Mouse (Mus musculus): ENCODE data around the gene Hmga2.

The Hmga2 gene

DNA sequence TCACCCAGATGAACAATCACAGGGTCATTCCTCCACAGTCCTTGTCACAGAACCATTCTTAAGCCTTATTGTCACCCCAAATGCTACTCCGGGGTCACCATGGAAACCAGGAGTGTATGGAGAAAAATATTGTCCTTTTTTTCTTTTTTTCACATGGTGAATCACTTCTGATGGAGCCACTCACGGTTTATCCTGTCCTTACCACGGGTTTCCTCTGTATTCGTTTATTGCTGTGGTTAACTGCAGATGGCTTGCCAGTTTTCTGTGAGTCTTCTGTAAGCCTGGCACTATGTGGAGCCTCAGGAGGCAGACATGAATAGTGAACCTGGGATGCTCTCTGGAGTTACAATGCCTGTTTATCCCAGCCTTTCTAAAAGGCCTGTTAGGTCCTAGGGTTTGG lies 53.4 kb downstream of the Hmga2 start:
- DNase-seq: no peak

DNA sequence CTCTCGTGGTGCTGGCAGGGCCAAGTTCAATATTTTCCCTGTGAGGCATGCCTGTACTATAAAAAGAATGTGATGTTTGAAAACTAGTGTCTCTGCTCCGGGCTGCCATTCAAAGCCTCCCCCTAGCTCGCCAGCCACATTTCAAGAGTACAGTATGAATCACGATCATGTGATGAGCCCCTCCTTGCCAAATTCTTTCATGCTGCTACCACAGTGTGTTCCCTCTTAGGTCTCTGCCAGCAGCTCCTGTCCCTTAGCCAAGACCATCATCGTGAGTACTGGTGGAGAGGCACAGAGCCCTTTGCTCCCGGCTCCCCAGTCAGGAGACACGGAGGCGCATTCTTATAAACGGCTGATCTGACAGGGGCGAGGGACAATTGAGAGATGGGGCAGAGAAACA lies 54.2 kb downstream of the Hmga2 start:
- DNase-seq: peak; percentile 85

GRCm38 (mm10) chr10:120420971-120421629 lies 55.2 kb downstream of the Hmga2 start:
- DNase-seq: no peak

- no peak for DNase-seq
Observed at GRCm38 (mm10) chr10:120418738-120419523, 57.3 kb downstream of the Hmga2 start.

DNA sequence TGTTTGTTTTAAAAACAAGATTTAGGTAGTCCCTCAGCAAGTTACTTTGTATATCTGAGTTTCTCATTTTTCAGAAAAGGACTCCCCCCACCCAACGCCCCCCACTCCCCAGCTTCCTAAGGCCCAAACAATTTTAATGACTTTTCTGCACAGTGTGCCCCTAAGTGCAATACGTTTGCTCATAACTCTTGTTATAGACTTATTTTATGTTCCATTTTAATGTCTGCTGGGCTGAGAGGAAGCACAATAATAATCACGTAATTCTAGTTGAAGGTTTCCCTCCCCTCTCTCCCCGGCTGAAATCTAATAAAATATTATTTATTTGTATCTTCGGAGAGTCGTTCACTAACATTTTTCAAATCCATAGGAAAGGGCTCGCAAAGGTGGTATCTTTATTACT lies 58.1 kb downstream of the Hmga2 start:
- no peak for DNase-seq

- no peak for DNase-seq
Observed at GRCm38 (mm10) chr10:120417488-120418118, 58.7 kb downstream of the Hmga2 start.

GRCm38 (mm10) chr10:120417116-120417487 lies 59.2 kb downstream of the Hmga2 start:
- DNase-seq: no peak

DNA sequence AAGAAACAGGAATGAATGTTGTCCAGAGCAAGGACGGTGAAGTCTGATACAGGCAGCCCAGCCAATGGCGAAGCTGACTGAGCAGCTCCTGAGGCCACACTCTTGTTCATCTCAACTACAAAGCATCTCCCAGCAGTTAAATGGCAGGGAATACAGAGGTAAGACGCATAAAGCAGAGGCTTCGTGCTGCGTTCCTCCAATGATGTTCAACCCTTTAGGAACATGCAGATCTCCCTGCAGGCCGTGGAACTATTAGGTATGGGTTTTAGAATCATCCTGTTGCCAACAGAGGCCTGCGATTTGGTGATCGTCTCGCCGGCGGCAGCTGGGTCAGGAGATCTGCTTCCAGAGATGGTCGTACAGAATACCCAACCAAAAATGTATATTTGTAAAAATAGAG lies 59.6 kb downstream of the Hmga2 start:
- DNase-seq: no peak

DNA sequence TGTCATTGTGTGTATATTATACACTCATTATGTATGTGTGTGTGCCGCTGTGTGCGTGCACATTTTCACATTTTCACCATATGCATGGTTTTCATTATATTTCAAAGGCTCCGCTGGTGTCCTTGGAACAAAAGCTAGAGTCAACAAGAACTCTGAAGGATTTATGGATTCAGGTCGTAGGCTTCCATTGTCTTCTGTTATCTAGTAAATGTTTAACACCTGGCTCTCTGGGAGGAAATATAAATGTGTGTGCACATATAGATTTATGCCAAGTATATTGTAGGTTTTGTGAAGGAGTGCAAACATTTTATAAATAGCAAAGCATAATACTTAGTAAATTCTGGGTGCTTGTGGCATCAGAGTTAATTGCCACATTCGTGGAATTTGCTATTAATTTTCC lies 64.1 kb downstream of the Hmga2 start:
- DNase-seq: no peak

GRCm38 (mm10) chr10:120410958-120411357 lies 65.3 kb downstream of the Hmga2 start:
- DNase-seq: no peak

DNA sequence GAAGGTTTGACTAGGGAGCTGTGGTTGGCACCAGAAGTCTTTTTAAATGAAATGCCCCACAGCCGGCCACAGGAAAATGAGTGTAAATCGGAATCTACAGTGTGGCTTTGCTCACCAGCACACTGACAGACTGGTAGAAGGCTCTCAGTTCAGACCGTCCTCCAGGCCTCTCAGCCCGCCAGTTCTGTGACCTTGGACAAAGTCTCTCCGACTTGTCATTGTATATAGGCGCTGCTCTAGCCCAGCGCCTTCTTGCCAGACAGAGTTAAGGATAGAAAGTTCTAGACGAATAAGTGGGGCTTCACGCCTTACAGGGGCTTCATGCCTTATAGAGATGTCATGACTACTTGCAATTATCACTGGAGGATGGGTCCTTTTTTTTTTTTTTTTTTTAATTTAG lies 67.1 kb downstream of the Hmga2 start:
- no peak for DNase-seq

DNA sequence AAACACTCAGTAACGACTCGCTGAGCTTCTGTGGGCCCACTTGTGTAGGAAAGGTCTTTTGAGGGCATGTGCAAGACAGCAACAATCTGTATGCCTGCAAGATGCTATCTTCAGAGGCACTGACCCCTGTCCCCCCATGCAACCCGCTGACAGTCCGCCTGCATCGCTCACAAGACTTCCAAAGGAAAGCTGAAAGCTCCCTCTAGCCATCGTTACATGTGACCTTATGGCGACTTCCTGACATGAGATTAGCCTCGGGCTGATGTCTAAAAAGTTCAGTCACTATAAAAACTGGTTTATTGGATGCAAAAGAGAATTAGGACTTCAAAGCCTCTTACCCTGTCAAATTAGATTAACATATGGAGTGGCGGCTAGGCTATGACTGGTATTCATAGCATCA lies 69.0 kb downstream of the Hmga2 start:
- no peak for DNase-seq

- DNase-seq: no peak
Observed at GRCm38 (mm10) chr10:120406038-120406437, 70.2 kb downstream of the Hmga2 start.

- DNase-seq: no peak
Observed at GRCm38 (mm10) chr10:120405322-120405721, 70.9 kb downstream of the Hmga2 start.

- DNase-seq: no peak
Observed at GRCm38 (mm10) chr10:120402966-120403365, 73.3 kb downstream of the Hmga2 start.

DNA sequence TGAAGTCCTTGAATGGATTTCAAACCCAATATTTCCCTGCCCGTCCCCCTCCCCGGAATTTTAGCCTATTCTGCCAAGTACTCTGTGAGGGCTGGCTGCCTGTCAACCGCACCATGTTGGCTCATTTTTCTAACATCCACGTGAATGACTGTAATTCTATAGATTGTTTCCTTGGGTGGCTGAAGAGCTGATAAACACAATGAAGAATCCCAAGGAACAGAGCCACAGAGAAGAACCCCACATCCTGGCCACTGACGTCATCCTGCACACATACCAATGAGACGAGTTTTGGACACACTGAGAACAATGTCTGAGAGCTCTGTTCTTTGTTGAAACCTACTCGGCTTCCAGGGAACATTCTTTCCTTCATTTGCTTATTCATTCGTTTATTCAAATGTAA lies 74.5 kb downstream of the Hmga2 start:
- DNase-seq: no peak

DNA sequence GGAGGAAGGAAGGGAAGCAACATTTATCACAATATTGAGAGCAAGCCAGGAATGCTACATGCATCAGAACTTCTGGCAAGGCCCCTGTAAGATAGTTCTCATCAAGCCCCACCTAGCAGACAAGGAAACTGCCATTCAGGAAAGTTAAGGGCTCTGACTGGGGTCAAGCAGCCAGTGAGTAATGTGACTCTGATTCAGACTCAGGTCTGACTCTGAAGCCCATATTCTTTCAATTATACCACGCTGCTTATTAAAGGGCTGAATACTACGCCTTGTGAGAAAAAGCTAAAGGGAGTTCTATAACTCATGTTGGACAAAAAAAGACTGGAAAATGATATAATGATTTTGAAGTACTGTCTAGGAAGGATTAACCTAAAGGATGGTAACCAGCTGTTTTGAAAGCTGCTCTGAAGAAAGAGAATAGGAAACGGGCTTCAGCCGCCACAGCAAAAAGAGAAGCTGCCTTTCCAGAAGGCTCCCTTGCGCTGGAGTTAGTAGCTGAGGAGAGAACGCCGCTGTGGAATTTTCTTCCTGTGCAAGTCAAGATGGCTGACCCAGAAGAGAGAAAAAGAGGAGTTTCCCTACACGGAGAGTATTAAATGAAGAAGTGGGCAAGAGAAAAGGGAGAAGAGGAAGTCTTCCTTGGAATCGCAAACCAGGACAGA lies 76.3 kb downstream of the Hmga2 start:
- DNase-seq: no peak

DNA sequence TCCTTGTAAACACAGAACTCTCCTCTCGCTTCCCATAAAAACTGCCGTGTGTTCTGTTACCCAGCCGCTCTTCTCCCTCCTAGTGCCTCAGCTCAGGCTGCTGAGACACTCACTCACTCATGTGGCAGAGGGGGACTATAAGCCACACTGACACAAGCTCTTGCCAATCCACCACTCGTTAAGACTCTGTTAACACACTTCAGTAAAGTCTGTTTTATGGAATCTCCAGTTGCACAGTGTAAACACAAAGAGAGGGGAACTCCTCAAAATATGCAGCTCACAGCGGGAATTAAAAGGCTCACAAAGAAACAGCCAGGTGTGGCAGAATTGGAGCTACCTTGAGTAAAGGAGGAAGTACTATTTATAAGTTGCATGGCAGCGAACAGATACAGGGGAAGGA lies 77.5 kb downstream of the Hmga2 start:
- no peak for DNase-seq

DNA sequence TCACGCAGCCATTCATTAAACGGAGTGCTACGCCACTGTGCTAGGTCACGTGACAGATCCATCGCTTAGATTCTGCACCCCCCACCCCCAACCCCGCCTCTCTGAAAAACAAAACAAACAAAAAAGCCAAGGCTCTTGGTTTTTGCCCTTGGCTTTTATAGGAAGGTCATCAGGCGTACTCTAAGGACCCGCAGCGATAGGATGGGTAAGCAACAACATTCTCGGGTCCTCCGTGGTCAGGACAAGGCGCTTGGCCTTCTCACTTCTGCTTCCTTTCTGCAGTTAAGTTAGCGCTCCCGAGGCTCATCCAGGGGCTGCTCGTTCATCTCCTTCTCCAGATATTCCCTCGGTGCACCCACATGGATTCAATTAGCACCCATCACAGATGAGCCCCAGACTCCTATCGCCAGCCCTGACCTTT lies 79.0 kb downstream of the Hmga2 start:
- no peak for DNase-seq

- no peak for DNase-seq
Observed at GRCm38 (mm10) chr10:120395550-120395949, 80.7 kb downstream of the Hmga2 start.

DNA sequence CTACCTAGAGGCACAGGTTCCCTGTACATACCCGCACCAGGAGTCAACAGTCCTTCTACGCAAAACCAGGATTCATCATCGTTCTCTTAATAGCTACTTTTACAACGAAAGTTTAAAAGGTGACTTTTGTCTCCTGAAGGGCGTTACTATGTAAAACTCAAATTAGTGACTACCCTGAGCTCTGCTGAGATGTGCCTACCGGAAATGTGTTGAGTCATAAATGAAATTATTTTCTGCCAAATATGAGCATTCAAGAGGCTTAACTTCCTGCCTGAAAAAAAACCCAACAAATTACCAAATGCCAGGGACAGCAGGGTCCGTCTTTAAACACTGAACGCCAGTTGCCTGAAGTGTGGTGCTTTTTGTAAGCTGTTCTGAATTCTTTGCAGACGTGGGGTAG lies 81.5 kb downstream of the Hmga2 start:
- no peak for DNase-seq

DNA sequence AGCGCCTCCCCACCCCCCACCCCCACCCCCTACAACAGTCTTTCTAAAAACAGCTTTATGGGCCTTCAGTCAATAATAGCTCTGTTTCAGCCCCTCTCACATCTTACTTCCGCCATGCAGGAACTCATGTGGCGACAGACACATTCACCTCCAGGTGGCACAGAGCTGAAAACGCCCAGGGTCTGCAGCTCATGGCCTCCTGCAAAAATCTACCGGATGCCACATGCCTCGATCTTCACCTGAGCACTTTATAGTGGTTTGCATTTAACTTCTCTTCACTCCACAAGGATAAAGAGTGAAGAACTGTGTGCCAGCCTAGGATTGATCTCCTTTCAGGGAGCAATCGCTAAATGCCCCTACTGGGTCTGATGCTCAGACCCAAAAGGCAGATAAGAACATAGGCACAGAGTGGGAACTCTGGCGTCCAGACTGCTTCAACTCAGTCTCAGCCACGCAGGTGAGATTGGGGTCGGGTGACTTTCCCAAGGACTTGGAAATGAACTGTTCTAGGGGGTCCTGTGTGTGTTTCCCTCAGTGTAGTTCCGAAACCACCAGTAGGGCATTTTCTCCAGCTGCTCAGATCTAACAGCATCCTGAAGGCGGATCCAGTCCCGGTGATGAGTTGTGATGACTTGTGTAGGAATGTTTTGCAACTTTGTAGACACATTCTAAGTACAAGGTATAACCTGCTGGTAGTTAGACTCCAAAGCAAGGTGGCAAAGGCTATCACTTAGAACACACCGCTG lies 84.1 kb downstream of the Hmga2 start:
- no peak for DNase-seq
